Mouse (Mus musculus) lung, embryonic 15.5 days (tissue): Measurements from ENCODE around the gene Cdh1. TPM values are rescaled to one million over a fixed set of nuclear protein-coding genes. Genes with fewer than 3 reads are reported as not detected.

Experiments used
- ATAC-seq: fragments of 200-750 bp; cut with Nextera tagmentation; 2 replicates; pipeline ENCODE4 v1.8.0; 2017; ENCODE audit warnings: moderate number of reproducible peaks, borderline replicate concordance; ENCODE audit not compliant: low FRiP score, low TSS enrichment; ENCODE audit errors: extremely low read depth
- H3K27ac ChIP-seq: fragments of 300-500 bp; sonication (generic); 2 replicates; pipeline ENCODE4 v1.5.1; 2015; ENCODE audit warnings: moderate library complexity, mild to moderate bottlenecking, inconsistent platforms
- H3K27me3 ChIP-seq: fragments of 300-500 bp; sonication (generic); 2 replicates; pipeline ENCODE4 v1.6.1; 2015; ENCODE audit warnings: inconsistent platforms
- H3K36me3 ChIP-seq: fragments of 300-500 bp; sonication (generic); 2 replicates; pipeline ENCODE4 v1.6.1; 2015; ENCODE audit warnings: inconsistent platforms
- H3K4me1 ChIP-seq: fragments of 300-500 bp; sonication (generic); 2 replicates; pipeline ENCODE4 v1.6.1; 2015; ENCODE audit warnings: inconsistent platforms
- H3K4me2 ChIP-seq: fragments of 300-500 bp; sonication (generic); 2 replicates; pipeline ENCODE4 v1.6.1; 2015; ENCODE audit warnings: inconsistent platforms, mild to moderate bottlenecking, moderate library complexity
- H3K4me3 ChIP-seq: fragments of 300-500 bp; sonication (generic); 2 replicates; pipeline ENCODE4 v1.5.1; 2015; ENCODE audit warnings: mild to moderate bottlenecking, inconsistent platforms
- H3K9ac ChIP-seq: fragments of 300-500 bp; sonication (generic); 2 replicates; pipeline ENCODE4 v1.6.1; 2015; ENCODE audit warnings: inconsistent platforms
- H3K9me3 ChIP-seq: fragments of 300-500 bp; sonication (generic); 2 replicates; pipeline ENCODE4 v1.6.1; 2016; ENCODE audit warnings: inconsistent platforms
- WGBS: fragments of 180-500 bp; shearing (Covaris S2); methylation state at CpG from one replicate; pipeline ENCODE4 v1.1.7; 2015; 5-methylcytosine and 5-hydroxymethylcytosine counted together
- polyA plus RNA-seq: library from polyadenylated mRNA; unstranded; fragments of >200 nt; fragmentation: Nextera tagmentation; extraction: Ambion mirVana; gene quantifications from 2 replicates; pipeline ENCODE4 v1.2.1, GENCODE M21; 2015

Gene Cdh1
- polyA plus RNA-seq, 1 experiment from 2014 or later, result 117 TPM

- no peak overlapping the region for H3K9ac ChIP-seq
- ATAC-seq, result no peak
- H3K4me3 ChIP-seq, result no peak overlapping the region
- WGBS, result 65% methylated on average over 3 of the region's 3 CpGs
- peaks cover 33% of the 10 kb centered on the region for H3K4me1 ChIP-seq
- H3K27ac ChIP-seq, result peak overlapping the region; percentile 67; the same call in 1 of the 2 replicates
- no peaks in the 10 kb centered on the region for H3K9me3 ChIP-seq
- H3K27me3 ChIP-seq, result no peaks in the 10 kb centered on the region
- no peak overlapping the region for H3K4me2 ChIP-seq
- no peaks in the 10 kb centered on the region for H3K36me3 ChIP-seq
Measured at GRCm38 (mm10) chr8:106644957-106645356, 41.8 kb downstream of the Cdh1 start.

GRCm38 (mm10) chr8:106646153-106646552, 43.0 kb downstream of the Cdh1 start:
- no peak for ATAC-seq
- H3K4me2 ChIP-seq, result no peak overlapping the region
- WGBS, result 63% methylated on average over 2 of the region's 2 CpGs

GRCm38 (mm10) chr8:106646731-106647130, 43.6 kb downstream of the Cdh1 start:
- 53% methylated on average over 5 of the region's 5 CpGs for WGBS
- peak; percentile 65 for ATAC-seq
- peak overlapping the region; percentile 67 for H3K27ac ChIP-seq

More at GRCm38 (mm10) chr8:106646153-106646552, 43.0 kb downstream of the Cdh1 start:
- Histone ChIP-seq H3K36me3 (no peaks in the 10 kb centered on the region), H3K27ac (peak overlapping the region; percentile 67), H3K27me3 (no peaks in the 10 kb centered on the region), H3K9me3 (no peaks in the 10 kb centered on the region), H3K4me3 (no peak overlapping the region), H3K9ac (no peak overlapping the region), H3K4me1 (peaks cover 24% of the 10 kb centered on the region)

GRCm38 (mm10) chr8:106647387-106647786, 44.2 kb downstream of the Cdh1 start:
- Histone ChIP-seq H3K27ac (peak overlapping the region; percentile 67), H3K4me3 (no peak overlapping the region), H3K9ac (no peak overlapping the region), H3K4me1 (peaks cover 17% of the 10 kb centered on the region), H3K36me3 (no peaks in the 10 kb centered on the region), H3K4me2 (no peak overlapping the region), H3K27me3 (no peaks in the 10 kb centered on the region), H3K9me3 (no peaks in the 10 kb centered on the region)
- 23% methylated on average over 2 of the region's 2 CpGs for WGBS
- ATAC-seq, result no peak

More at GRCm38 (mm10) chr8:106646731-106647130, 43.6 kb downstream of the Cdh1 start:
- Histone ChIP-seq H3K4me3 (no peak overlapping the region), H3K9me3 (no peaks in the 10 kb centered on the region), H3K36me3 (no peaks in the 10 kb centered on the region), H3K27me3 (no peaks in the 10 kb centered on the region), H3K9ac (no peak overlapping the region), H3K4me1 (peaks cover 18% of the 10 kb centered on the region), H3K4me2 (no peak overlapping the region)

- H3K9me3 ChIP-seq, result no peaks in the 10 kb centered on the region
- WGBS, result 91% methylated on average over 8 of the region's 8 CpGs
- H3K36me3 ChIP-seq, result peaks cover 1% of the 10 kb centered on the region; the same call in 1 of the 2 replicates
- no peak overlapping the region for H3K27ac ChIP-seq
- H3K9ac ChIP-seq, result no peak overlapping the region
- H3K4me1 ChIP-seq, result peaks cover 17% of the 10 kb centered on the region
- ATAC-seq, result no peak
- H3K4me2 ChIP-seq, result no peak overlapping the region
- H3K27me3 ChIP-seq, result no peaks in the 10 kb centered on the region
- H3K4me3 ChIP-seq, result no peak overlapping the region
Measured at GRCm38 (mm10) chr8:106648421-106648820, 45.3 kb downstream of the Cdh1 start.

GRCm38 (mm10) chr8:106651994-106652393, 48.8 kb downstream of the Cdh1 start:
- ATAC-seq, result no peak
- no peaks in the 10 kb centered on the region for H3K27me3 ChIP-seq
- H3K9ac ChIP-seq, result no peak overlapping the region
- no peaks in the 10 kb centered on the region for H3K9me3 ChIP-seq
- H3K4me3 ChIP-seq, result no peak overlapping the region
- H3K4me2 ChIP-seq, result no peak overlapping the region
- H3K4me1 ChIP-seq, result no peaks in the 10 kb centered on the region
- WGBS, result 75% methylated on average over 3 of the region's 3 CpGs
- peaks cover 4% of the 10 kb centered on the region; the same call in 1 of the 2 replicates for H3K36me3 ChIP-seq
- no peak overlapping the region for H3K27ac ChIP-seq

GRCm38 (mm10) chr8:106656046-106656445, 52.9 kb downstream of the Cdh1 start:
- H3K27me3 ChIP-seq, result no peaks in the 10 kb centered on the region
- H3K27ac ChIP-seq, result no peak overlapping the region
- no peak overlapping the region for H3K4me2 ChIP-seq
- H3K4me3 ChIP-seq, result no peak overlapping the region
- peaks cover 15% of the 10 kb centered on the region; the same call in 1 of the 2 replicates for H3K36me3 ChIP-seq
- ATAC-seq, result no peak
- no peaks in the 10 kb centered on the region for H3K4me1 ChIP-seq
- no peak overlapping the region for H3K9ac ChIP-seq
- no peaks in the 10 kb centered on the region for H3K9me3 ChIP-seq

- H3K9ac ChIP-seq, result no peak overlapping the region
- no peak overlapping the region for H3K4me2 ChIP-seq
- H3K4me1 ChIP-seq, result no peaks in the 10 kb centered on the region
- H3K4me3 ChIP-seq, result no peak overlapping the region
- WGBS, result 38% methylated on average over 2 of the region's 2 CpGs
- no peak overlapping the region for H3K27ac ChIP-seq
- 0 out of 2 replicates have a peak, but pooled peaks cover 2% of the 10 kb centered on the region for H3K36me3 ChIP-seq
- no peaks in the 10 kb centered on the region for H3K9me3 ChIP-seq
- no peak for ATAC-seq
- H3K27me3 ChIP-seq, result no peaks in the 10 kb centered on the region
Measured at GRCm38 (mm10) chr8:106672786-106673185, 69.6 kb downstream of the Cdh1 start.

- Histone ChIP-seq H3K27ac (no peak overlapping the region), H3K36me3 (no peaks in the 10 kb centered on the region), H3K4me1 (no peaks in the 10 kb centered on the region), H3K9ac (no peak overlapping the region), H3K4me2 (no peak overlapping the region), H3K4me3 (no peak overlapping the region), H3K27me3 (no peaks in the 10 kb centered on the region), H3K9me3 (no peaks in the 10 kb centered on the region)
- WGBS, result 98% methylated on average over 15 of the region's 15 CpGs
- ATAC-seq, result no peak
Measured at GRCm38 (mm10) chr8:106674318-106674717, 71.2 kb downstream of the Cdh1 start.

- H3K36me3 ChIP-seq, result no peaks in the 10 kb centered on the region
- no peak for ATAC-seq
- no peak overlapping the region for H3K9ac ChIP-seq
- H3K9me3 ChIP-seq, result no peaks in the 10 kb centered on the region
- H3K4me2 ChIP-seq, result no peak overlapping the region
- no peak overlapping the region for H3K4me3 ChIP-seq
- 71% methylated on average over 8 of the region's 8 CpGs for WGBS
- no peak overlapping the region for H3K27ac ChIP-seq
- H3K4me1 ChIP-seq, result no peaks in the 10 kb centered on the region
- H3K27me3 ChIP-seq, result no peaks in the 10 kb centered on the region
Measured at GRCm38 (mm10) chr8:106674894-106675293, 71.7 kb downstream of the Cdh1 start.

GRCm38 (mm10) chr8:106682971-106683668, 80.0 kb downstream of the Cdh1 start, which contains the start of gene Tango6:
Tango6 (plus strand) TSS chr8:106683068.
- H3K4me3 ChIP-seq, result peak within 1 kb of the TSS; percentile 86
- H3K36me3 ChIP-seq, result no peaks in the 10 kb centered on the region
- ATAC-seq, result peak; percentile 97
- no peaks in the 10 kb centered on the region for H3K27me3 ChIP-seq
- WGBS, result under 1% methylated on average over 50 of the region's 50 CpGs
- H3K4me1 ChIP-seq, result peaks cover 10% of the 10 kb centered on the region
- peak within 1 kb of the TSS; percentile 60 for H3K4me2 ChIP-seq
- no peaks in the 10 kb centered on the region for H3K9me3 ChIP-seq
- H3K9ac ChIP-seq, result peak within 1 kb of the TSS; percentile 70
- H3K27ac ChIP-seq, result peak within 1 kb of the TSS; percentile 96

- 90% methylated on average over 4 of the region's 4 CpGs for whole genome bisulfite sequencing
- Histone ChIP-seq H3K4me2 (no peak overlapping the region), H3K27me3 (no peaks in the 10 kb centered on the region), H3K36me3 (0 out of 2 replicates have a peak, but pooled peaks cover 4% of the 10 kb centered on the region), H3K27ac (no peak overlapping the region), H3K4me1 (peaks cover 10% of the 10 kb centered on the region), H3K4me3 (no peak overlapping the region), H3K9me3 (no peaks in the 10 kb centered on the region), H3K9ac (no peak overlapping the region)
- no peak for ATAC-seq
Measured at GRCm38 (mm10) chr8:106684387-106684786, 81.2 kb downstream of the Cdh1 start.
